Mouse (Mus musculus): ENCODE results near the gene Nxpe2.

The Nxpe2 gene

GRCm38 (mm10) chr9:48353148-48353698 is at the start of gene Nxpe2:
TSS of gene Nxpe2 (minus strand) at chr9:48353454.
- DNase-seq = peak; percentile 6

GRCm38 (mm10) chr9:48389983-48390382 is 36.7 kb upstream of the Nxpe2 start:
- no peak for DNase-seq

- no peak for DNase-seq
Observed at GRCm38 (mm10) chr9:48388451-48388850, 35.2 kb upstream of the Nxpe2 start.

GRCm38 (mm10) chr9:48374357-48374756 is 21.1 kb upstream of the Nxpe2 start:
- DNase-seq = no peak

- DNase-seq = no peak
Observed at GRCm38 (mm10) chr9:48373232-48373878, 20.1 kb upstream of the Nxpe2 start.

- no peak for DNase-seq
Observed at GRCm38 (mm10) chr9:48362743-48363142, 9.5 kb upstream of the Nxpe2 start.

GRCm38 (mm10) chr9:48361815-48362631 is 8.8 kb upstream of the Nxpe2 start:
- DNase-seq = no peak

- no peak for DNase-seq
Observed at GRCm38 (mm10) chr9:48360826-48361225, 7.6 kb upstream of the Nxpe2 start.

GRCm38 (mm10) chr9:48357097-48357496 is 3.8 kb upstream of the Nxpe2 start:
- no peak for DNase-seq

GRCm38 (mm10) chr9:48354793-48355192 is 1.5 kb upstream of the Nxpe2 start:
- peak; percentile 49 for DNase-seq

- DNase-seq = no peak
Observed at GRCm38 (mm10) chr9:48354122-48354521, 868 bp upstream of the Nxpe2 start.

- DNase-seq = no peak
Observed at GRCm38 (mm10) chr9:48345866-48346265, 7.4 kb downstream of the Nxpe2 start.

- DNase-seq = no peak
Observed at GRCm38 (mm10) chr9:48345456-48345855, 7.8 kb downstream of the Nxpe2 start.

- DNase-seq = no peak
Observed at GRCm38 (mm10) chr9:48340708-48341380, 12.4 kb downstream of the Nxpe2 start.

GRCm38 (mm10) chr9:48339563-48339962 is 13.7 kb downstream of the Nxpe2 start:
- DNase-seq = no peak

- DNase-seq = no peak
Observed at GRCm38 (mm10) chr9:48338783-48339455, 14.3 kb downstream of the Nxpe2 start.

- DNase-seq = no peak
Observed at GRCm38 (mm10) chr9:48329597-48329996, 23.7 kb downstream of the Nxpe2 start.

GRCm38 (mm10) chr9:48326338-48326737 is 26.9 kb downstream of the Nxpe2 start:
- no peak for DNase-seq

- DNase-seq = no peak
Observed at GRCm38 (mm10) chr9:48315825-48316224, 37.4 kb downstream of the Nxpe2 start.

- peak; percentile 24 for DNase-seq
Observed at GRCm38 (mm10) chr9:48314194-48314593, 39.1 kb downstream of the Nxpe2 start.

- DNase-seq = no peak
Observed at GRCm38 (mm10) chr9:48311241-48311640, 42.0 kb downstream of the Nxpe2 start.

- DNase-seq = peak; percentile 20
Observed at GRCm38 (mm10) chr9:48303564-48303963, 49.7 kb downstream of the Nxpe2 start.

GRCm38 (mm10) chr9:48298983-48299382 is 54.3 kb downstream of the Nxpe2 start:
- no peak for DNase-seq

All from kidney, adult 11 months (tissue).